Mouse (Mus musculus): Measurements from ENCODE around the gene Rasgef1a. TPM values are rescaled to one million over a fixed set of nuclear protein-coding genes. Genes with fewer than 3 reads are reported as not detected.

Rasgef1a gene
- polyA plus RNA-seq, 1 experiment: 0.76 TPM

DNA sequence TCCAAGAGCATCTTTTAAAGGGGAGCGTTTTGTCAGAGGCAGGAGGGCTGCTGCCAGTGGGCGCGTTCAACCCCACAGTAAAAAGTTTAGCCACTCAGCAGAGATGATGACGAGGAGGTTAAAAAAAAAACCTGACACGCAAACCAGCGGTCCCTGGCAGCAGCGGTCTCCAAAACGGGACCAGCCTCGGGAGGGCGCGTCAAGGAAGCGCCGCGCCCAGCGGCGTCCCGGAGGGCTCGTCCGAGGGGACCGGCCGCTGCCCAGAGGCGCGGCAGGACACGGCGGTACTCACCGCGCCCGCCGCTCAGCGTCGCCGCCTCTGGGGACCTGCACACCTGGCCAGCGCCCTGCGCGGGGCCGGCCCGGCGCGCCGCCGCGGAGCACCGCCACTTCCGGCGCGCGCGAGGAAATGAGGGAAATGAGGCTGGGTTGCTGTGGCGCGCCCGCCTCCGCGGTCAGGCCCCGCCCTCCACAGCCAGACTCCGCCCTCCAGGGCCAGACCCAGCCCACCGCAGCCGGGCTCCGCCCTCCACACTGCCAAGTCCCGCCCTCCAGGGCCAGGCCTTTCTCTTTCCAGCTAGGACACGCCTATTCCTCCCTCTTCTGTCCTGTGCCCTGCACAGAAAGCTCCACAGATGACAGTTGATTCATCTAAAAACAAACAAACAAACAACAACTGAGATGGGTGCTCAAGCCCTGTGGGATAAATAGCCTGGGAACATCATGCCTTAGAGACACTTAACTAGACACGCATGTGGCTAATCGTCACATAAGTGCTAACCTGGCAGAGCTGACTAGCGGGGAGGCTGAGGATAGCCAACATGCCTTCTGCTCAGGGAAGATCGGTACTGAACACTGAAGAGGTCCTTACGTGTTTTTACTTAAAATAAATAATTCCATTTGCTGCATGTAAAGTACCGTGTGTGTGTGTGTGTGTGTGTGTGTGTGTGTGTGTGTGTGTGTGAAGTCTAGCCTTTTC is 127.8 kb downstream of the Rasgef1a start, which contains the start of gene Csgalnact2:
TSS of gene Csgalnact2 (minus strand) at position 410 of the 979 bp plus-strand sequence.
- Histone ChIP-seq H3K4me1 (ENCODE audit: control insufficient read depth, insufficient read depth, insufficient read length) (peaks cover 2% of the 10 kb centered on the region; the same call in 1 of the 2 replicates), H3K27me3 (ENCODE audit: control insufficient read depth, insufficient read depth, low read length) (no peaks in the 10 kb centered on the region), H3K4me3 (ENCODE audit: extremely low read depth, insufficient read depth, insufficient read length) (peak within 1 kb of the TSS; percentile 68), H3K36me3 (ENCODE audit: control insufficient read depth, insufficient read depth, low read length) (no peaks in the 10 kb centered on the region), H3K27ac (ENCODE audit: insufficient read depth, low read length) (peak within 1 kb of the TSS; percentile 49)
- DNase-seq (ENCODE audit: low read depth in 1 of 2, low spot score in 2 of 2): peak; percentile 69 to 87
- peak; percentile 42; the same call in 1 of the 2 replicates for TF ChIP-seq POLR2A (IDR thresholded peaks at IDR 0.05; ENCODE audit: low read depth, low read length)
- no peak for TF ChIP-seq CTCF (IDR thresholded peaks at IDR 0.05; ENCODE audit: extremely low read depth, insufficient read depth, insufficient read length, insufficient replicate concordance)
- 8% methylated on average over 64 of the region's 66 CpGs for WGBS

DNA sequence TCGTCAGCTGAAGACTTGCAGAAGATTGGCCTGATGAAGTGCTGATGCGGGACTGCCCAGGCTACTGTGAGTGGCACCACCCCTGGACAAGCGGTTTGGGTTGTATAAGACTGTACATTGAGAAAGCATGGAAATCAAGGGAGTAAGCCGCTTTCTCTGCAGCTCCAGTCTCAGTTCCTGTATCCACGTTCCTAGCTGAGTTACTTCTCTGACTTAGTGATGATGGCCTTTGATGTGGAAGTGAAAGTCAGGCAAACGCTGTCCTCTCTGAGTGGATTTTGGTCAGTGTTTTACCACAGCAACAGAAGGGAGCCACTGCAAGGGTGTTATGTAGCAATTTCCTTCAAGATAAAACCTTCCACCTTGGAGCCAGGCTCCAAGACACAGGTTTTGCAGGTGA is 129.7 kb downstream of the Rasgef1a start:
- no peak for DNase-seq (ENCODE audit: low read depth in 1 of 2, low spot score in 2 of 2)
- H3K27me3 ChIP-seq (ENCODE audit: control insufficient read depth, insufficient read depth, low read length): no peaks in the 10 kb centered on the region
- H3K36me3 ChIP-seq (ENCODE audit: control insufficient read depth, insufficient read depth, low read length): no peaks in the 10 kb centered on the region
- no peaks in the 10 kb centered on the region for H3K4me1 ChIP-seq (ENCODE audit: control insufficient read depth, insufficient read depth, insufficient read length)
- 57% methylated on average over 6 of the region's 6 CpGs for WGBS
- H3K4me3 ChIP-seq (ENCODE audit: extremely low read depth, insufficient read depth, insufficient read length): no peak overlapping the region
- TF ChIP-seq CTCF (IDR thresholded peaks at IDR 0.05; ENCODE audit: extremely low read depth, insufficient read depth, insufficient read length, insufficient replicate concordance) (no peak), POLR2A (IDR thresholded peaks at IDR 0.05; ENCODE audit: low read depth, low read length) (no peak)
- no peak overlapping the region for H3K27ac ChIP-seq (ENCODE audit: insufficient read depth, low read length)

Other genes starting within 250 kb of the Rasgef1a start
- gene Zfp637, start 170.3 kb upstream of the Rasgef1a start, polyA plus RNA-seq (2012; rRNA removed): 13.7 and 14.9 TPM in 2 replicates
- 1.4 and 1.9 TPM in 2 replicates for gene Zfp239, start 149.3 kb upstream of the Rasgef1a start, polyA plus RNA-seq (2012; rRNA removed)
- 141 and 143 TPM in 2 replicates for gene Hnrnpf, start 111.1 kb upstream of the Rasgef1a start, polyA plus RNA-seq (2012; rRNA removed)
- gene Fxyd4, start 73.7 kb upstream of the Rasgef1a start, polyA plus RNA-seq (2012; rRNA removed): not detected in 2 replicates
- gene Csgalnact2, start 127.7 kb downstream of the Rasgef1a start, polyA plus RNA-seq (2012; rRNA removed): 1.3 and 1.5 TPM in 2 replicates
- 0.63 and 0.68 TPM in 2 replicates for gene Ret, start 186.3 kb downstream of the Rasgef1a start, polyA plus RNA-seq (2012; rRNA removed)

All from spleen, adult 2 months (tissue).